Mouse (Mus musculus) kidney, embryonic 16.5 days (tissue): ENCODE measurements at regions not wholly inside any gene's neighbourhood (a gene's known extent, or its start where the extent isn't known, plus 50 kb on each side); places are given as distances from the start of the nearest gene placed in this dataset.

Experiments used
- ATAC-seq: fragments of 200-750 bp; cut with Nextera tagmentation; 2 replicates; pipeline ENCODE4 v1.8.0; 2017; ENCODE audit warnings: moderate TSS enrichment; ENCODE audit not compliant: low FRiP score, low TSS enrichment
- H3K27ac ChIP-seq: fragments of 300-500 bp; sonication (generic); 2 replicates; pipeline ENCODE4 v1.5.1; 2014; ENCODE audit warnings: low read length
- H3K27me3 ChIP-seq: fragments of 300-500 bp; sonication (generic); 2 replicates; pipeline ENCODE4 v1.6.1; 2014; ENCODE audit warnings: low read length, control low read depth, mixed read lengths; ENCODE audit not compliant: insufficient read depth
- H3K36me3 ChIP-seq: fragments of 300-500 bp; sonication (generic); 2 replicates; pipeline ENCODE4 v1.6.1; 2014; ENCODE audit warnings: low read length, control low read depth, mixed read lengths; ENCODE audit not compliant: insufficient read depth
- H3K4me1 ChIP-seq: fragments of 300-500 bp; sonication (generic); 2 replicates; pipeline ENCODE4 v1.6.1; 2014; ENCODE audit warnings: low read length, control low read depth, mixed read lengths; ENCODE audit not compliant: insufficient read depth
- H3K4me2 ChIP-seq: fragments of 300-500 bp; sonication (generic); replicated peaks from 2 replicates; pipeline ENCODE4 v1.6.1; 2014; ENCODE audit warnings: low read depth, low read length
- H3K4me3 ChIP-seq: fragments of 300-500 bp; sonication (generic); 2 replicates; pipeline ENCODE4 v1.5.1; 2014; ENCODE audit warnings: mild to moderate bottlenecking, low read length
- H3K9ac ChIP-seq: fragments of 300-500 bp; sonication (generic); replicated peaks from 2 replicates; pipeline ENCODE4 v1.6.1; 2014; ENCODE audit warnings: low read length
- H3K9me3 ChIP-seq: fragments of 300-500 bp; sonication (generic); 2 replicates; pipeline ENCODE4 v1.6.1; 2016; ENCODE audit warnings: low read length, control low read depth
- WGBS: fragments of 180-500 bp; shearing (Covaris S2); extraction: QIAGEN DNeasy Blood & Tissue Kit; methylation state at CpG from one replicate; pipeline ENCODE4 v1.1.7; 2014; 5-methylcytosine and 5-hydroxymethylcytosine counted together

DNA sequence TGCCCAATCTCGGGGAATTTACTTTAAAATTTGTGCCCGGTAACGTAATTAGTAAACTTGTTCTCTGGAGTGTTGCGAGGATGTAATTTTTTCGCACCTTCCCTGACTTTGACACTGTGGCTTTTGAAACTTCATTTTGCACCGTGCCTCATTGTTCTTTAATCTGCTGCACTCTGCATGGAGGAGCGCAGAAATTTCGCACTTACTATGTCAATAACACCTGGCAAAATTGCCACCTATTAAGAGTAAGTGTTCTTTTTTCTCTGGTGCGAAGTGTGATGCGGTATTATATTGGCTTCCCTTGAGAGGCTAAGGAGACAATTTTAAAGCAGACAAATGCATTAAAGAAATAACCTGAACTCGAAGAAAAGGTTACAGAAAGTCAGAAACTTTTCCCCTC is 454.7 kb downstream of the Vrk1 start:
- H3K9me3 ChIP-seq: no peaks in the 10 kb centered on the region
- ATAC-seq: no peak
- H3K9ac ChIP-seq: no peak overlapping the region
- no peak overlapping the region for H3K27ac ChIP-seq
- no peak overlapping the region for H3K4me2 ChIP-seq
- H3K4me1 ChIP-seq: no peaks in the 10 kb centered on the region
- WGBS: 17% methylated on average over 11 of the region's 11 CpGs
- no peaks in the 10 kb centered on the region for H3K36me3 ChIP-seq
- no peak overlapping the region for H3K4me3 ChIP-seq
- no peaks in the 10 kb centered on the region for H3K27me3 ChIP-seq

DNA sequence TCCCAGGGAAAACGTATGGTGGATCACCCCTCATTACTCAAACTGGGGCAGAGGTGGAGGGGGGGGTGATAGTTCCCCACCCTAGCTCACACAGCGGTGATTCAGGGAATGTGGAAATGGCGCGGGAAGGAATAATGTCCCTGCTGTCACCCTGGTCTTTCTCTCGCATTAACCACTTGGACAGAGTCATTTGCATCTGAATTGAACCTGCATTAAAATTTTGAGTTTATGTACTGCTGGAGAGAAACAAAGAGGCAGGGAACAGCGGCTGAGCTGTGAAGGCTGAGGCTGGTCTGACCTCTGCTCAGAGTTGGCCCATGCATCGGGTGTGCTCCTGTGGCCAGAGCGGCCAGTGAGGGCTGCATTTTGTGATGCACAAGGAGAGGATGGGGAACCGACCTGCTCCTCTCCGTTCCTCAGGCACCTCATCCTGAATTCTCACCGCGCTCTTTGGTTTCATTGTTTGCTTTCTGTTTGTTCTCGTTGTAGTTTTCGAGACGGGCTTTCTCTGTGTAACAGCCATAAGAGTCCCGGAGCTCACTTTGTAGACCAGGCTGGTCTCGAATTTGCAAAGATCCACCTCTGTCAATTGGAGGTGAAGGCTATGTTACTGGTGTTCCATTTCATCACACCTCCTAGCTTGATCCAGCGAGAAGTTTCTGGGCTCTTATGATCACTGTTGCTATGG is 458.3 kb downstream of the Vrk1 start:
- no peaks in the 10 kb centered on the region for H3K36me3 ChIP-seq
- 63% methylated on average over 18 of the region's 18 CpGs for WGBS
- no peaks in the 10 kb centered on the region for H3K27me3 ChIP-seq
- no peak overlapping the region for H3K27ac ChIP-seq
- ATAC-seq: no peak
- no peaks in the 10 kb centered on the region for H3K9me3 ChIP-seq
- no peak overlapping the region for H3K9ac ChIP-seq
- no peaks in the 10 kb centered on the region for H3K4me1 ChIP-seq
- no peak overlapping the region for H3K4me2 ChIP-seq
- H3K4me3 ChIP-seq: no peak overlapping the region

DNA sequence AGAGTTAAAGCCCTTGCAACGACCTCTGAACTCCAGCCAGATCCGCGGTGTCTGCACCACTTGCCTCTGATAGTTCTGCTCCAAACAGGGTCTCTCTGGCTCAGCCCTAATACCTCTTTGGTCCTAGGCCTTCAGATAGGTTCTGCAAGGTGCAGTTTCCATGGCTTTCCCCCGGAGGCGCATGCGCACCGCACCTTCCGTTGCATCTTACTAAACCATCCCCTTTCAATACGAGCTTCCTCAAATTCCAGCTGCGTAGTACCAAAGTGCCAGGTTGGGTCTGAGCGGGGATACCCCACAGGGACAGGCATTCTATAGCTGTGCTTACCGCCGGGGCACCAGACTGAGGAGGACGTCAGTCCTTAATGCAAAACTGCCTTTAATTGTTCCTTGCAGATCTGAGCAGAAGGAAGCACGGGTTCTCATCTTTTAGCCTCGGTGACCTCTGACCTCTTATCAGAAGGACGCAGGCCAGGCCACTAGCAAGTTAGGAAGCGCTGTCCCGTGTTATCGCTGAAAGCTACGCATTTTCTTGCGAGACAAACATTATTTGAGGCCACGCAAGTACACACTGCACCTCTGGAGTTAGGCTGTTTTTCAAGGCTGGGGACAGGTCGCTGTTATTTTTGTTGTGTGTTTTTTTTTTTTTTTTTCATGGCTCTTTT is 464.6 kb downstream of the Vrk1 start:
- Histone ChIP-seq H3K4me1 (peaks cover 10% of the 10 kb centered on the region), H3K4me2 (no peak overlapping the region), H3K4me3 (no peak overlapping the region), H3K9me3 (no peaks in the 10 kb centered on the region), H3K27ac (no peak overlapping the region), H3K9ac (no peak overlapping the region), H3K27me3 (peaks cover 38% of the 10 kb centered on the region), H3K36me3 (no peaks in the 10 kb centered on the region)
- no peak for ATAC-seq
- WGBS: 20% methylated on average over 24 of the region's 24 CpGs

DNA sequence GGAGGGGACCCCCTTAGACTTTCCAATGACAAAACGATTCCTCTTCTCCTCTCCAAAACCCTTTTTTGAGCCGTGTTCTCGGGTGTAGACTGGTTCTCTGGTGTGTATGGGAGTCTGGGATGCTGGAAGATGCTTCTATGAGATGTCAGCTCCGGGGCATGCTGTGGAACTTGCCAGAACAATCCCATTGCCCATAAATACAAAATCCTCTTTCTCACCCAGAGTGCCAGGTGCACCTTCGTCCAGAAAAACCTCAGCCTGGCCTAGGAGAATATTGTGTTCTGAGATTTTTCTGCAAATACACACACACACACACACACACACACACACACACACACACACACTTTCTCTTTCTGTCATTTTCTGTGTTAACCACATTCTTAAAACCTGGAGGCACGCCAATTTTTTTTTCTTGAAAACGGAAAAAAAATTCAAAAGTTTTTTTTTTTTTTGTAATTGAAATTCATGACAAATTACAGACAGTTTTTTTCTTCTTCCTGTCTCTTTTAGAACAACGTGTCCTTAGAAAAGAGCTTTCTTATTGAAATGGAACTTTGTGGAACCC is 465.5 kb downstream of the Vrk1 start:
- 73% methylated on average over 8 of the region's 8 CpGs for WGBS
- Histone ChIP-seq H3K4me3 (no peak overlapping the region), H3K4me1 (peaks cover 12% of the 10 kb centered on the region), H3K36me3 (no peaks in the 10 kb centered on the region), H3K4me2 (no peak overlapping the region), H3K9ac (no peak overlapping the region), H3K27ac (no peak overlapping the region), H3K27me3 (peaks cover 48% of the 10 kb centered on the region), H3K9me3 (no peaks in the 10 kb centered on the region)
- no peak for ATAC-seq

DNA sequence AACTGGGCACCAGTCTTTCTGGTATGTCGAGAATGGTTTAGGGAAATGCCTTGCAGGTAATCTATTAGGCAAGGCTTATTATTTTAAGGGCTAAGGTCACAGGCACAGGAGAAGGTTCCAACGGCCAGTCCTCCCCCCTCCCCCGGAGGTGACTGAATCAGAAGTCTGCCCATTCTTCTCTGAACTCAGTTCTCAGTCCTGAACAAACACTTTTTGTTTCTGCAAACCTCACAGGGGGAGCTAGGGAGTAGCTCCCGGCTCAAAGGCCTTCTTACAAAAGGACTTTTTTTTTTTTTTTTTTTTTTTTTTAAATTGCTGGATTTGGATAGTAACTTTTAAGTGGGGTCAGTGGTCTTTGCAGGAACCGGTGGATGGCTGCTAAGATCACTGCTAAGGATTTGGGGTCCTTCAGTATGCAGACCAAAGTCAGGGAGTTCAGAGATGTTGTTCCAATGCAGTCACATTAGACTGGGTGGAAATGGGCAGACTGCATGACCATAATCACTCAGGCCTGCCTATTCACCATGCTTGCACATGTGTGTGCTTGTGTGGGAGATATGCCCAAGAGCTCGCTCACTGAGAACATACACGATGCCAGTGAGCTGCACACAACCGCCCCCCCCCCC is 467.1 kb downstream of the Vrk1 start:
- no peak for ATAC-seq
- peaks cover 64% of the 10 kb centered on the region for H3K27me3 ChIP-seq
- WGBS: 23% methylated on average over 8 of the region's 8 CpGs

DNA sequence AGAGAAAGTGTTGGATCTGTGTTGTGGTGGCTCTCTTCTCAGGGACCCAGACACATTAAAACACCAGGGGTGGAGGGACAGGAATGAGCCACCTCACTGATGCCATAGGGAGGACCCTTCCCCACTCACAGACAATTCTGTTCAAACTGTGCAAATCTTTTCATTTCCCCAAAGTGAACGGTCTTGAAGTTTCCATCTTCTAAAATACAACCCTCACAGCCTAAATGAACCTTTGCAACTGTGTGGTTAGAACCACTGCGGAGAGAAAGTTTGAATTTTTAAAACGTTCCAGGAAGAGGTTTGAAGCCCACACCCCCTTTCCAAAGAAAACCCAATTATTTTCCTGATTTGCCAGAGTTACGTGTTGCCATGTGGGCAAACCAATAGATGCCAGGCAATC is 467.7 kb downstream of the Vrk1 start:
- peaks cover 12% of the 10 kb centered on the region for H3K4me1 ChIP-seq
- no peaks in the 10 kb centered on the region for H3K36me3 ChIP-seq
- no peak for ATAC-seq
- no peak overlapping the region for H3K9ac ChIP-seq
- H3K9me3 ChIP-seq: no peaks in the 10 kb centered on the region
- no peak overlapping the region for H3K4me2 ChIP-seq
- H3K27me3 ChIP-seq: peaks cover 69% of the 10 kb centered on the region
- H3K27ac ChIP-seq: no peak overlapping the region
- H3K4me3 ChIP-seq: no peak overlapping the region
- WGBS: 26% methylated on average over 4 of the region's 4 CpGs

More for the DNA sequence above, 467.1 kb downstream of the Vrk1 start:
- no peak overlapping the region for H3K4me3 ChIP-seq
- no peak overlapping the region for H3K9ac ChIP-seq
- no peak overlapping the region for H3K4me2 ChIP-seq
- H3K36me3 ChIP-seq: no peaks in the 10 kb centered on the region
- H3K9me3 ChIP-seq: no peaks in the 10 kb centered on the region
- H3K4me1 ChIP-seq: peaks cover 12% of the 10 kb centered on the region
- no peak overlapping the region for H3K27ac ChIP-seq

DNA sequence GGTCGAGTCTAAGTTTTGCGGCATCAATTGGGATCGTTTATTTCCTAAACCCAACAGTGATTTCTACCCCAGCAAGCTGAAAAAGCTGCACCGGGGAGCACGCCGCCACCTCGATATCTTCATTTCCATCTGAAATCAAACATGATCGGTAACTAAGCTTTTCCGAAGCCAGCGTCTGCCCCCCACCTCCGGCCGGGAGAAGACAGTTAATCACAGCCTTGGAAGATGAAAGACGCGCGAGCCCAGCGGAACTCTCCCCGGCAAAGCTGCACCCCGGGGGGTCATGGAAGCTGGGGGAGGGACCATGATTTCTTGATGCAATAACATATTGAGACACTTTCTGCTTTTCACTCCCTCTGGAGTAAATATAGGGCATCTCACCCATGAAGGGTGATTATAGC is 468.4 kb downstream of the Vrk1 start:
- H3K4me1 ChIP-seq: peaks cover 12% of the 10 kb centered on the region
- peak overlapping the region; percentile 23 for H3K4me3 ChIP-seq
- peaks cover 70% of the 10 kb centered on the region for H3K27me3 ChIP-seq
- no peaks in the 10 kb centered on the region for H3K36me3 ChIP-seq
- ATAC-seq: no peak
- no peaks in the 10 kb centered on the region for H3K9me3 ChIP-seq
- no peak overlapping the region for H3K9ac ChIP-seq
- under 1% methylated on average over 18 of the region's 18 CpGs for WGBS
- no peak overlapping the region for H3K27ac ChIP-seq
- H3K4me2 ChIP-seq: no peak overlapping the region

DNA sequence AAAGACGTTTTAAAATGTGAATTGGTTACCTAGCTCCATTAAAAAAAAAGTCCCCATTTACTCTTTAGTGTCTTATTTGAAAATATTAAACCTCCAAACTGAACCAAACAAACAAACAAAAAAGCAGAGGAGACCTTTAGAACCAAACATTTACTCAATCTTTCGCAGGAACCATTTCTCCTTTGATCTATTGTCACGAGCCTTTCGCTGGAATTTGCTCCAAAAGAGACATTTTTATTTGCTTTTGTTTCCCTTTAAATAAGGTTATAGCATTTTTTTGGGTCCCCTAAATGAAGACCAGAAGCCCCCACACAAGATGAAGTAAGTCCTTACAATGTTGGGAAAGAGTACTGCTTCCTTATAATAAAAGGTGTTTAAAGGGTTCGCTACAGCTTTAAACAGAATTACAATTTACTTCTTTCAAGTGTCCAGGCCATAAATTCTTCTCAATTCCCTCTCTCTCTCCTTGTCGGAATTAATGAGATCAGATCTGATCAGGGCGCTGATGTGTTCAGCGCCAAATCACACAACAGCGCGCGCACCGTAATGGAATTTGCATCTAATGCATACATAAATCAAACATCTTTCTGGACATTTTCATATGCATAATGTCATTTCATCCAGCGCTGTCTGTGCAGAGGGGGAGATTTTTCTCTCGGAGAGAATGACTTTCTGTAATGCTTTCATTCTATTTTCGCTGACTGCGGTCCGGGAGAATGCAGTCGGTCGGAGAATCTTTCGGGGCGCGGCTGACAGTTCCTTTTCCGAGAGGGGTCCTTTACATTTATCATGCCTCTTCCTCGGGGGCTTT is 469.2 kb downstream of the Vrk1 start:
- WGBS: 1% methylated on average over 24 of the region's 24 CpGs
- Histone ChIP-seq H3K27me3 (peaks cover 71% of the 10 kb centered on the region), H3K4me3 (peak overlapping the region; percentile 29), H3K4me2 (peak overlapping the region; percentile 41), H3K27ac (no peak overlapping the region), H3K9me3 (no peaks in the 10 kb centered on the region), H3K4me1 (peaks cover 12% of the 10 kb centered on the region), H3K9ac (no peak overlapping the region), H3K36me3 (no peaks in the 10 kb centered on the region)
- no peak for ATAC-seq

DNA sequence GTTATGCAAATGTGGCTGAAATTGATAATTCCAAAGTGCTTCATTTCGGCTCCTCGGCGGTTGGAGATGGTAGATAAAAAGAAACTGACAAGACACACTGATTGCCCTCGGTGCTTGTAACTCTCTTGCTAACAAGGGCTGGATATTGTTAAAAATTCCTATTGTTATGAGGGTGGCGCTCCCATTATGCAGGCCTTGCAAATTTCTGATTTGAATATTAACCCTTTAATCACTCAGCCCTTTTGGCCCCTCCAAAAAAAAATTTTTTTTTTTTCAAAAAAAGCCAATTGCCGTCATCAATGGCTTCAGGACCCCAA is 469.8 kb downstream of the Vrk1 start:
- WGBS: 7% methylated on average over 6 of the region's 6 CpGs
- ATAC-seq: no peak
- Histone ChIP-seq H3K4me2 (peak overlapping the region; percentile 41), H3K9me3 (no peaks in the 10 kb centered on the region), H3K4me1 (peaks cover 12% of the 10 kb centered on the region), H3K9ac (no peak overlapping the region), H3K27me3 (peaks cover 65% of the 10 kb centered on the region), H3K4me3 (peak overlapping the region; percentile 29), H3K27ac (no peak overlapping the region), H3K36me3 (no peaks in the 10 kb centered on the region)
